Mouse (Mus musculus) cerebellum, adult 2 months (tissue): Measurements from ENCODE around the gene Inpp4a. TPM values are rescaled to one million over a fixed set of nuclear protein-coding genes. Genes with fewer than 3 reads are reported as not detected.

Experiments used
- DNase-seq, 2 experiments: peaks; one replicate each; pipeline ENCODE4 v3.0.0; 2021
- H3K27ac ChIP-seq: fragments of 200-500 bp; 2 replicates; pipeline ENCODE4 v1.5.1; 2012; ENCODE audit warnings: low read length, control low read depth, inconsistent platforms; ENCODE audit not compliant: insufficient read depth
- H3K27me3 ChIP-seq: fragments of 200-500 bp; 2 replicates; pipeline ENCODE4 v1.6.1; 2012; ENCODE audit warnings: inconsistent platforms, mild to moderate bottlenecking, low read length, moderate library complexity; ENCODE audit not compliant: control insufficient read depth, insufficient read depth
- H3K4me1 ChIP-seq: fragments of 200-500 bp; 2 replicates; pipeline ENCODE4 v1.6.1; 2011; ENCODE audit warnings: low read length; ENCODE audit not compliant: control insufficient read depth, insufficient read depth
- H3K4me3 ChIP-seq: fragments of 200-500 bp; replicated peaks from 2 replicates; pipeline ENCODE3; 2011; ENCODE audit warnings: mild to moderate bottlenecking, low read depth, low read length, control low read depth; ENCODE audit not compliant: insufficient read depth
- CTCF ChIP-seq: fragments of 200-500 bp; IDR thresholded peaks from 2 replicates; pipeline ENCODE4 v1.5.1; 2011; ENCODE audit warnings: low read depth, mild to moderate bottlenecking, control low read depth, low read length, moderate library complexity, borderline replicate concordance; ENCODE audit not compliant: insufficient read depth
- POLR2A ChIP-seq: fragments of 200-500 bp; IDR thresholded peaks from 2 replicates; pipeline ENCODE4 v1.6.1; 2011; ENCODE audit warnings: low read length, control low read depth, borderline replicate concordance; ENCODE audit not compliant: insufficient read depth
- WGBS: fragments of 180-500 bp; shearing (Covaris S2); methylation state at CpG from one replicate; pipeline ENCODE4 v1.1.7; 2018; 5-methylcytosine and 5-hydroxymethylcytosine counted together
- polyA plus RNA-seq: library from polyadenylated mRNA; depleted of rRNA; stranded (reverse); fragments of >200 nt; gene quantifications from 2 replicates; pipeline ENCODE4 v1.2.3, GENCODE M21; 2012

The Inpp4a gene
- polyA plus RNA-seq, 1 experiment: 94.2 TPM

GRCm38 (mm10) chr1:37360781-37361180, 61.1 kb downstream of the Inpp4a start:
- Histone ChIP-seq H3K4me3 (no peak overlapping the region), H3K4me1 (peaks cover 26% of the 10 kb centered on the region), H3K27ac (no peak overlapping the region), H3K27me3 (no peaks in the 10 kb centered on the region)
- WGBS: 93% methylated on average over 3 of the region's 3 CpGs
- DNase-seq: no peak
- TF ChIP-seq CTCF (no peak), POLR2A (no peak)

GRCm38 (mm10) chr1:37362721-37363120, 63.1 kb downstream of the Inpp4a start:
- DNase-seq: no peak
- H3K4me3 ChIP-seq: no peak overlapping the region
- no peaks in the 10 kb centered on the region for H3K27me3 ChIP-seq
- no peak overlapping the region for H3K27ac ChIP-seq
- WGBS: 86% methylated on average over 10 of the region's 10 CpGs
- no peak for TF ChIP-seq POLR2A
- no peak for TF ChIP-seq CTCF
- H3K4me1 ChIP-seq: peaks cover 15% of the 10 kb centered on the region

- 13% methylated on average over 10 of the region's 10 CpGs for WGBS
- Histone ChIP-seq H3K27ac (0 out of 2 replicates have a peak overlapping the region, but pooled peaks have one; percentile 8), H3K27me3 (no peaks in the 10 kb centered on the region), H3K4me3 (no peak overlapping the region), H3K4me1 (peaks cover 17% of the 10 kb centered on the region)
- TF ChIP-seq POLR2A (no peak), CTCF (peak; percentile 47; the same call in 1 of the 2 replicates)
- DNase-seq: peak; percentile 72 to 81
Observed at GRCm38 (mm10) chr1:37368125-37368524, 68.5 kb downstream of the Inpp4a start.

- no peak for DNase-seq
- H3K27me3 ChIP-seq: no peaks in the 10 kb centered on the region
- H3K27ac ChIP-seq: no peak overlapping the region
- peaks cover 17% of the 10 kb centered on the region for H3K4me1 ChIP-seq
- TF ChIP-seq CTCF (no peak), POLR2A (no peak)
- 79% methylated on average over 7 of the region's 7 CpGs for WGBS
- no peak overlapping the region for H3K4me3 ChIP-seq
Observed at GRCm38 (mm10) chr1:37368768-37369385, 69.2 kb downstream of the Inpp4a start.

GRCm38 (mm10) chr1:37376177-37376576, 76.5 kb downstream of the Inpp4a start:
- DNase-seq: no peak

GRCm38 (mm10) chr1:37376751-37377150, 77.1 kb downstream of the Inpp4a start:
- H3K27me3 ChIP-seq: no peaks in the 10 kb centered on the region
- DNase-seq: no peak
- TF ChIP-seq CTCF (no peak), POLR2A (no peak)
- WGBS: 100% methylated on average over 2 of the region's 2 CpGs
- H3K4me1 ChIP-seq: peaks cover 29% of the 10 kb centered on the region
- no peak overlapping the region for H3K4me3 ChIP-seq
- no peak overlapping the region for H3K27ac ChIP-seq

More at GRCm38 (mm10) chr1:37376177-37376576, 76.5 kb downstream of the Inpp4a start:
- no peak overlapping the region for H3K27ac ChIP-seq
- WGBS: 89% methylated on average over 8 of the region's 8 CpGs
- no peak for TF ChIP-seq CTCF
- no peak for TF ChIP-seq POLR2A
- peaks cover 29% of the 10 kb centered on the region for H3K4me1 ChIP-seq
- H3K27me3 ChIP-seq: no peaks in the 10 kb centered on the region
- no peak overlapping the region for H3K4me3 ChIP-seq

- no peak overlapping the region for H3K4me3 ChIP-seq
- DNase-seq: no peak
- H3K27ac ChIP-seq: no peak overlapping the region
- TF ChIP-seq POLR2A (no peak), CTCF (no peak)
- H3K4me1 ChIP-seq: peaks cover 29% of the 10 kb centered on the region
- no peaks in the 10 kb centered on the region for H3K27me3 ChIP-seq
- 72% methylated on average over 5 of the region's 5 CpGs for WGBS
Observed at GRCm38 (mm10) chr1:37378095-37378494, 78.4 kb downstream of the Inpp4a start.

- WGBS: 25% methylated on average over 4 of the region's 4 CpGs
- Histone ChIP-seq H3K4me1 (peaks cover 29% of the 10 kb centered on the region), H3K4me3 (no peak overlapping the region), H3K27ac (peak overlapping the region; percentile 15; the same call in 1 of the 2 replicates), H3K27me3 (no peaks in the 10 kb centered on the region)
- TF ChIP-seq POLR2A (no peak), CTCF (no peak)
- peak; percentile 61 to 71 for DNase-seq
Observed at GRCm38 (mm10) chr1:37379536-37379935, 79.9 kb downstream of the Inpp4a start.
